Mouse (Mus musculus) telencephalon, adult 2 months (tissue): ENCODE data around the gene Milr1.

Source experiments
- DNase-seq: peaks from one replicate; pipeline ENCODE4 v3.0.0-alpha.2; 2011; ENCODE audit warnings: low read depth, low spot score

The Milr1 gene

GRCm38 (mm10) chr11:106812410-106813136 lies 61.5 kb downstream of the Milr1 start:
- no peak for DNase-seq

- no peak for DNase-seq
Observed at GRCm38 (mm10) chr11:106814601-106815320, 63.7 kb downstream of the Milr1 start.

GRCm38 (mm10) chr11:106815331-106815730 lies 64.3 kb downstream of the Milr1 start:
- no peak for DNase-seq

GRCm38 (mm10) chr11:106815761-106816160 lies 64.7 kb downstream of the Milr1 start:
- no peak for DNase-seq

- DNase-seq = no peak
Observed at GRCm38 (mm10) chr11:106816316-106816715, 65.3 kb downstream of the Milr1 start.

- no peak for DNase-seq
Observed at GRCm38 (mm10) chr11:106817156-106817555, 66.1 kb downstream of the Milr1 start.

- no peak for DNase-seq
Observed at GRCm38 (mm10) chr11:106817808-106818207, 66.8 kb downstream of the Milr1 start.

GRCm38 (mm10) chr11:106818341-106818740 lies 67.3 kb downstream of the Milr1 start:
- no peak for DNase-seq
